Mouse (Mus musculus) CH12.LX (cell line): ENCODE data around the gene Prl. TPM values are rescaled to one million over a fixed set of nuclear protein-coding genes. Genes with fewer than 3 reads are reported as not detected.

Experiments
- DNase-seq: peaks from one replicate; pipeline ENCODE4 v3.0.0-alpha.2; 2013; ENCODE audit errors: extremely low read depth
- H3K27ac ChIP-seq: 2 replicates; pipeline ENCODE4 v1.5.1; 2012; ENCODE audit warnings: low read depth, mild to moderate bottlenecking, control low read depth, moderate library complexity; ENCODE audit not compliant: insufficient read depth
- H3K27me3 ChIP-seq: replicated peaks from 2 replicates; pipeline ENCODE3; 2012; ENCODE audit warnings: inconsistent platforms
- H3K36me3 ChIP-seq, 2 experiments: replicated peaks in 1 of 2; 2 replicates each; pipeline versions ENCODE3 to v1.6.1; 2012; ENCODE audit warnings: inconsistent platforms in 1 of 2, low read length in 1 of 2, mild to moderate bottlenecking in 1 of 2, mixed read lengths in 1 of 2, moderate library complexity in 1 of 2; ENCODE audit not compliant: control insufficient read depth in 1 of 2, insufficient read depth in 1 of 2
- H3K4me1 ChIP-seq, 2 experiments: 2 replicates each; pipeline ENCODE4 v1.6.1; 2012; ENCODE audit warnings: inconsistent platforms in 1 of 2, moderate library complexity in 1 of 2; ENCODE audit not compliant: insufficient read depth in 2 of 2, control insufficient read depth in 1 of 2
- H3K4me2 ChIP-seq: 2 replicates; pipeline ENCODE4 v1.6.1; 2012; ENCODE audit warnings: low read depth, mild to moderate bottlenecking, control low read depth; ENCODE audit not compliant: poor library complexity, insufficient read depth, severe bottlenecking
- H3K4me3 ChIP-seq, 3 experiments: fragments of 150-350 bp in 1 of 3; sonication (generic) in 1 of 3; replicated peaks in 1 of 3; 2 replicates each; pipeline versions ENCODE3 to v1.5.1; 2011 to 2012; ENCODE audit warnings: low read depth in 2 of 3, low read length in 2 of 3, mild to moderate bottlenecking in 2 of 3, moderate library complexity in 2 of 3, control low read depth in 1 of 3, improper control_type of control experiment in 1 of 3, inconsistent platforms in 1 of 3, mixed read lengths in 1 of 3; ENCODE audit not compliant: poor library complexity in 1 of 3
- H3K79me2 ChIP-seq: replicated peaks from 2 replicates; pipeline ENCODE4 v1.6.1; 2012; ENCODE audit warnings: mild to moderate bottlenecking, moderate library complexity; ENCODE audit not compliant: control insufficient read depth, poor library complexity, insufficient read depth, severe bottlenecking; ENCODE audit errors: extremely low read depth
- H3K9ac ChIP-seq: 2 replicates; pipeline ENCODE4 v1.6.1; 2012; ENCODE audit warnings: low read depth, mild to moderate bottlenecking, control low read depth, moderate library complexity; ENCODE audit not compliant: insufficient read depth
- H3K9me3 ChIP-seq: replicated peaks from 2 replicates; pipeline ENCODE3; 2012; ENCODE audit warnings: low read length, inconsistent platforms, mixed read lengths
- BHLHE40 ChIP-seq: IDR thresholded peaks from 2 replicates; pipeline ENCODE4 v1.6.1; 2011; ENCODE audit warnings: mild to moderate bottlenecking, low read depth, low read length, improper control_type of control experiment
- CHD1 ChIP-seq: IDR thresholded peaks from 2 replicates; pipeline ENCODE4 v1.6.1; 2012; ENCODE audit warnings: low read depth, low read length, improper control_type of control experiment, inconsistent platforms
- ELF1 ChIP-seq: IDR thresholded peaks from 2 replicates; pipeline ENCODE4 v1.6.1; 2014; ENCODE audit warnings: low read depth, mild to moderate bottlenecking, inconsistent platforms, low read length, improper control_type of control experiment
- ETS1 ChIP-seq: conservative IDR thresholded peaks from 2 replicates; pipeline ENCODE4 v1.6.1; 2012; ENCODE audit warnings: low read depth, mild to moderate bottlenecking, inconsistent platforms, low read length, improper control_type of control experiment, moderate library complexity
- GABPA ChIP-seq: IDR thresholded peaks from 2 replicates; pipeline ENCODE4 v1.6.1; 2012; ENCODE audit warnings: low read depth, low read length, improper control_type of control experiment, inconsistent platforms; ENCODE audit not compliant: insufficient replicate concordance
- JUND ChIP-seq: conservative IDR thresholded peaks from 2 replicates; pipeline ENCODE4 v1.6.1; 2011; ENCODE audit warnings: low read depth, low read length, improper control_type of control experiment
- MAX ChIP-seq: IDR thresholded peaks from 2 replicates; pipeline ENCODE4 v1.6.1; 2011; ENCODE audit warnings: low read length, improper control_type of control experiment
- NELFE ChIP-seq: IDR thresholded peaks from 2 replicates; pipeline ENCODE4 v1.6.1; 2011; ENCODE audit warnings: low read depth, low read length, improper control_type of control experiment
- PAX5 ChIP-seq: IDR thresholded peaks from 2 replicates; pipeline ENCODE4 v1.6.1; 2012; ENCODE audit warnings: low read length, inconsistent platforms, mixed read lengths
- POLR2A ChIP-seq: IDR thresholded peaks from 2 replicates; pipeline ENCODE4 v1.6.1; 2011; ENCODE audit warnings: low read depth, mild to moderate bottlenecking, improper control_type of control experiment, low read length
- POLR2AphosphoS2 ChIP-seq: IDR thresholded peaks from 2 replicates; pipeline ENCODE4 v1.6.1; 2011; ENCODE audit warnings: low read depth, low read length, improper control_type of control experiment
- RAD21 ChIP-seq: IDR thresholded peaks from 2 replicates; pipeline ENCODE4 v1.6.1; 2011; ENCODE audit warnings: low read depth, mild to moderate bottlenecking, low read length, improper control_type of control experiment, moderate library complexity
- TBP ChIP-seq: conservative IDR thresholded peaks from 2 replicates; pipeline ENCODE4 v1.6.1; 2011; ENCODE audit warnings: low read depth, low read length, improper control_type of control experiment
- UBTF ChIP-seq: IDR thresholded peaks from 2 replicates; pipeline ENCODE4 v1.6.1; 2012; ENCODE audit warnings: low read depth, mild to moderate bottlenecking, inconsistent platforms, low read length, improper control_type of control experiment, moderate library complexity
- ZC3H11A ChIP-seq: IDR thresholded peaks from 2 replicates; pipeline ENCODE4 v1.6.1; 2012; ENCODE audit warnings: low read depth, mild to moderate bottlenecking, inconsistent platforms, low read length, improper control_type of control experiment
- ZKSCAN1 ChIP-seq: IDR thresholded peaks from 2 replicates; pipeline ENCODE4 v1.6.1; 2012; ENCODE audit warnings: low read depth, inconsistent platforms, low read length, improper control_type of control experiment, borderline replicate concordance
- ZNF384 ChIP-seq: IDR thresholded peaks from 2 replicates; pipeline ENCODE4 v1.6.1; 2012; ENCODE audit warnings: low read depth, low read length, improper control_type of control experiment, inconsistent platforms
- dilution Hi-C: fragments of 300-500 bp; cut with MboI; formaldehyde crosslinking; loops from 2 replicates; pipeline ENCODE4 v1.14.3; 2020; ENCODE audit warnings: low sequenced_read_pairs; ENCODE audit not compliant: extremely low pct_unique_long_range_greater_than_20kb, extremely low pct_ligation_motif_present
- in situ Hi-C: fragments of 300-500 bp; cut with MboI; formaldehyde crosslinking; loops from 3 replicates; pipeline ENCODE4 v1.14.3; 2019; ENCODE audit warnings: low sequenced_read_pairs, low pct_ligation_motif_present, low pct_unique_long_range_greater_than_20kb, mixed read lengths
- polyA plus RNA-seq: library from polyadenylated mRNA; unstranded; fragments of >175 nt; gene quantifications from 2 replicates; pipeline ENCODE4 v1.2.1, GENCODE M21; 2012; ENCODE audit warnings: low read depth; ENCODE audit not compliant: insufficient read length
- total RNA-seq, 2 experiments: library from RNA; depleted of rRNA; stranded (reverse); fragments of 300-350 nt in 1 of 2; fragments of >200 nt in 1 of 2; gene quantifications; 2 replicates each; pipeline ENCODE4 v1.2.3; 2012 to 2014

Gene Prl
- total and polyA plus RNA-seq, 3 experiments: not detected

DNA sequence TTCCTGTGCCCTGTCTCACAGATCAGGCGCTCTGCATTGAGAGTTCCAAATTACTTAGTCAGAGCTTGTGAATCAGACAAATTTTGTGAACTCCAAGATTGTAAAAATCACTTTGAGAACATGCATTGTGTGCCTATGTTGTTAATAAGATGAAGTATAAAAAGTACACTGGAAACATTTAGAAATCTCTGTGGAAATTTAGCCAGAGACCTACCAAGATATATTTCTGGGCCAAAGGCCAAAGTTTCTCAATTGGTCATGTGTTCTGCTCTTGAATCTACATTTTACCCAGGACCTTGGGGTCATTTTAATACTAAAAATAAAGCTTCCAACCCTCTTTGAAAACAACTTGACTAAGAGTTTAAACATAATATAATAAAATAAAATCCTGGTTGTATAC, 30.0 kb upstream of the Prl start:
- in situ Hi-C loops: no loop called here
- H3K79me2 ChIP-seq: no peaks in the 10 kb centered on the region
- no peak overlapping the region for H3K27ac ChIP-seq
- H3K9ac ChIP-seq: no peak overlapping the region
- dilution Hi-C loops: no loop called here
- no peak overlapping the region for H3K4me3 ChIP-seq
- no peaks in the 10 kb centered on the region for H3K4me1 ChIP-seq
- no peaks in the 10 kb centered on the region for H3K27me3 ChIP-seq
- H3K9me3 ChIP-seq: no peaks in the 10 kb centered on the region
- no peak for DNase-seq
- H3K36me3 ChIP-seq: no peaks in the 10 kb centered on the region
- no peak for TF ChIP-seq RAD21
- TF ChIP-seq JUND: no peak
- no peak for TF ChIP-seq NELFE
- no peak for TF ChIP-seq MAX
- no peak for TF ChIP-seq ZNF384
- TF ChIP-seq POLR2A: no peak
- no peak for TF ChIP-seq ZC3H11A
- TF ChIP-seq ZKSCAN1: no peak
- TF ChIP-seq UBTF: no peak
- H3K4me2 ChIP-seq: no peak overlapping the region

DNA sequence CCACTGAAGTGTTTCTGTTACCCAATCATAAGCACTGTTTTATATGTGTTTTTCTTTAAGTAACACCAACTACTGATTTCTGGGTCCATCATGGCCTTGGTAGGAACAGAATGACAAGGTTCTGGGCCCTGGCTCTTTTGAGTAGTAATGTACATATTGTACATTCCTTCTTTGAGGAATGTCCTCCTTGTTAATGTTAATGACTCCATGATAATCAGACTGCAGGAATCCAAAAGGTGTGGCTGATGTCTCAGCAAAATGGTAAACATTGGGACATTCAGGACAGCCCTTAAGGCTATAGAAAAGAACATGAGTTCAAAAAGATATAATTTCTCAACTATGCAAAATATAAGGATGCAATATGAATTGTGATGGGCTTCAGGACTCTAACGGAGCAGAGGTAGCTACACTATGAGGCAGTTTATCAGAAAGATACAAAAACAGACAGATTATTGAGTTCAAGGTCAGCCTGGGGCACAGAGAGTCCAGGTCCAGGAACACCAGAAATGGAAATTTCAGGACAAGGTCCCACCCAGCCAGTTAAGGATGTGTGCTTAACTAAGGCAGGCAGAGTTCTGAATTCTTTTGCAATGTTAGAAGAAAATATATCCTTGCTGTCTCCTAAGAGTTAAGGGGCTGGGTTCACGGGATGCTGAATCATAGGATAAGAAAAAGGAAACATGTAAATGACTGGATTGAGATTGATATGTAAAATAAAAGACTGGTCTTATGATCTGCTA, 28.7 kb upstream of the Prl start:
- H3K4me2 ChIP-seq: no peak overlapping the region
- dilution Hi-C loops (no loop called here), in situ Hi-C loops (no loop called here)
- no peaks in the 10 kb centered on the region for H3K4me1 ChIP-seq
- no peaks in the 10 kb centered on the region for H3K9me3 ChIP-seq
- H3K36me3 ChIP-seq: no peaks in the 10 kb centered on the region
- H3K79me2 ChIP-seq: no peaks in the 10 kb centered on the region
- H3K4me3 ChIP-seq: no peak overlapping the region
- no peak for DNase-seq
- TF ChIP-seq GABPA (no peak), JUND (no peak), CHD1 (no peak), POLR2AphosphoS2 (no peak), ZC3H11A (no peak), ZKSCAN1 (no peak), BHLHE40 (no peak), TBP (no peak), NELFE (no peak), PAX5 (no peak), ELF1 (no peak), ETS1 (no peak)
- no peaks in the 10 kb centered on the region for H3K27me3 ChIP-seq
- no peak overlapping the region for H3K27ac ChIP-seq
- H3K9ac ChIP-seq: no peak overlapping the region
